Mouse (Mus musculus): ENCODE measurements around the gene Xylb.

- no peak for TF ChIP-seq CTCF (IDR thresholded peaks at IDR 0.05; ENCODE audit: extremely low read depth, insufficient read depth, insufficient read length, insufficient replicate concordance)
- TF ChIP-seq POLR2A (IDR thresholded peaks at IDR 0.05; ENCODE audit: low read depth, low read length) = no peak
Observed at GRCm38 (mm10) chr9:119382603-119383002, 25.4 kb downstream of the Xylb start.
